Mouse (Mus musculus): ENCODE measurements around the gene Gm20604.

DNA sequence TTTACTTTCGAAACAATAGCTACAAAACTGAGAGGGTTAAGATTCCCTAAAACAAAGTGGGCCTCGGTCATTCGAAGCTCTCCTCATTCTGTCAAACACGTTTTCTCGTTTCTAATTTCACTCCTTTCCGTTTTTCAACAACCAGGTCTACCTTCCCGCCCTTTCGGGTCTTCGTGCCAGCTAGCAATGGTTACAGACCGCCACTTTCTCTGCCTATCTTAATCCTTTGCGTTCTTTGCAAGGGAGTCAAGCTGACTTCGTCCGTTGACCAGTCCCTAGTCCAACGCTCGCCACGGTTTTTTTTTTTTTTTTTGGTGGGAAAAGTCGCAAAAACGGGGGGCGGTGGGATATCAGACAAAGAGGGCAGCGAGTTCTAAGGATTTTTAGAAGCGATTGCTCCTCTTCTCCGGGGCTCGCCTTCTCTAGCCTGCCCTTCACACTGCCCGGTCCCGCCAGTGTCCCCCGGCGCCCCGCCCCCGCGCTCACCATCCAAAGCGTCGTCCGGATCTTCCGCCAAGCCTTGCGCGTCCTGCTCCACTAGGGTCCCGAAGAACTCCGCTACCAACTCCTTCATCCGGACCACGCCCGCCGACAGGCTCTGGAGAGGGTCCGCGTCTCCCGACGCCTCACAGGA lies 1.3 kb downstream of the Gm20604 start:
- TF ChIP-seq CHD2 (IDR thresholded peaks at IDR 0.05; ENCODE audit: low read depth, low read length) (no peak), ZC3H11A (IDR thresholded peaks at IDR 0.05; ENCODE audit: borderline replicate concordance, low read depth, low read length) (no peak), ZNF384 (IDR thresholded peaks at IDR 0.05; ENCODE audit: low read depth, low read length) (peak; percentile 75), MAFK (IDR thresholded peaks at IDR 0.05; ENCODE audit: insufficient read depth, low read depth, low read length) (no peak), HCFC1 (IDR thresholded peaks at IDR 0.05; ENCODE audit: borderline replicate concordance, insufficient read depth, low read length) (no peak)
